8 mouse cellular contexts compared by ENCODE assay signal in the genomic region with DNA sequence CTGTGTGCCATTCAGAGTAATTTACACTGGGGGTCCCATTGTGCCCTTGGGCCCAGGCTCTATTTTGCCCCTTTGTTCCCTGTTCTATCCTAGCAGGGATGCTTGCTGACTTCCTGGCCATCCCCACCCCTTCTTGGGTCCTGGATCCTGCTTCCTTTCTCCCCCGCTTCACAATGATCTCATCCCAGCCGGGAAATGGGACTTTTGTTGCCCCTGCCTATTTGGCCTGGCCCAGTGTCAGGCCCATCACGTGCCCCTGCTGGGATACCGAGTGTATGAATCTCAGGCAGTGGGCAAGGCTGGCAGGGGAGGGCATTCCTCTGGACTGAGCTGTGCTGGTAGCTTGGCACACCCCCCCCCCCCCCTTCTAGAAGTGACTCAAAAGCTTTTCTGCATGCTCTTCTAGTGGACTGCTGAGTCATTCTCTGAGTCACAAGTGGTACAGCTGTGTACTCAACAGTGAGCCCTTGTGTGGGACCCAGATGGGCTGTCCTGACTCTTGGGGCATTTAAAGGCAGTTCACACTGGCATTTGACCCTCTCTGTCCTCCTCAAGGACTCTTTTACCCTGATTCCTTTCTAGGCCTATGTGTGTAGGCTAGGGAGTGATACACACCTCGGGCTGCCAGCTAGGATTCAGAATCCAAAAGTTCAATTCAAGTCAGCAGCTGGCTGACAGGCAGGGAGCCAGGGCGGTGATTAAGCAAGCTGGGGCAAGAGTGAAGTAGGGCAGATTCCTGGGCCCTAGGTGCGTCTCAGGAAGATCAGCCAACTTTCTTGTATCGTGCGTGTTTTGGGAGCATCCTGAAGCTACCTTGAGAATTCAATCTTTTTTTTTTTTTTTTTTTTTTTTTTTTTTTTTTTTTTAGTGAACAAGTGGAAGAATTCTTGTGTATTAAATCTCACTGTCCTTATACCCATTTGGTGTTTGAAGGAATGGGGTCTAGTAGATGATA.
DNase-seq lines count a peak whose midpoint lies in the region; ATAC-seq and TF ChIP-seq lines count a peak whose summit lies in the region.

No protein-coding gene starts in this region.

- peak; percentile 79 for DNase-seq in layer of hippocampus, adult 11-12 months (ENCODE audit: low spot score)
- no peak for DNase-seq in layer of hippocampus, postnatal 25 days (ENCODE audit: extremely low spot score in 1 of 2, low spot score in 1 of 2)
- DNase-seq in brain, embryonic 14.5 days (ENCODE audit: low read depth) = peak; percentile 38
- DNase-seq in heart, postnatal 25 days (ENCODE audit: low spot score) = peak; percentile 58
- DNase-seq in layer of hippocampus, postnatal 36 days = peak; percentile 42 to 50
- DNase-seq in lung, postnatal 25 days (ENCODE audit: low spot score) = peak; percentile 74
- peak; percentile 84 to 86 for DNase-seq in urinary bladder, postnatal 36 days (ENCODE audit: low spot score in 2 of 2)

- TF ChIP-seq POLR2A in brain, embryonic 14.5 days (IDR thresholded peaks at IDR 0.05; ENCODE audit: borderline replicate concordance, extremely low read depth, insufficient read depth, insufficient read length, poor library complexity, severe bottlenecking) = no peak

- 60% methylated on average over 9 of the region's 9 CpGs for WGBS in forebrain, embryonic 16.5 days

- H3K27me3 ChIP-seq in forebrain, embryonic 16.5 days (replicated peaks; ENCODE audit: control insufficient read depth, insufficient read depth, low read length) = no peaks in the 10 kb centered on the region

- H3K4me1 ChIP-seq in forebrain, embryonic 16.5 days (replicated peaks; ENCODE audit: control insufficient read depth, insufficient read depth, low read length) = 0 out of 2 replicates have a peak, but pooled peaks cover 5% of the 10 kb centered on the region

- no peaks in the 10 kb centered on the region for H3K36me3 ChIP-seq in forebrain, embryonic 16.5 days (ENCODE audit: control insufficient read depth, insufficient read depth)

- H3K9me3 ChIP-seq in forebrain, embryonic 16.5 days (ENCODE audit: control insufficient read depth, low read length) = no peaks in the 10 kb centered on the region

- H3K27ac ChIP-seq in forebrain, embryonic 16.5 days (ENCODE audit: low read length) = no peak overlapping the region

- ATAC-seq in forebrain, embryonic 16.5 days = peak; percentile 71

- no peak for TF ChIP-seq CTCF in brain, embryonic 14.5 days (IDR thresholded peaks at IDR 0.05; ENCODE audit: borderline replicate concordance, extremely low read depth, insufficient read depth, insufficient read length)

- no peak overlapping the region for H3K4me3 ChIP-seq in forebrain, embryonic 16.5 days (replicated peaks; ENCODE audit: low read length)

- H3K9ac ChIP-seq in forebrain, embryonic 16.5 days (replicated peaks; ENCODE audit: low read depth, low read length) = no peak overlapping the region

- no peak overlapping the region for H3K4me2 ChIP-seq in forebrain, embryonic 16.5 days (ENCODE audit: low read length)

- intact Hi-C loops in heart, postnatal 25 days (cut with DNase I) = no loop called here

Comparison
In these comparisons a context has a peak if more than half of its experiments do, and no peak if none do; other contexts are left out.
1. DNase-seq: peak in layer of hippocampus, adult 11-12 months (single experiment), brain, embryonic 14.5 days (single experiment), heart, postnatal 25 days (single experiment), layer of hippocampus, postnatal 36 days (2 of 2), lung, postnatal 25 days (single experiment) and urinary bladder, postnatal 36 days (2 of 2); none in layer of hippocampus, postnatal 25 days (0 of 2).